Mouse (Mus musculus): ENCODE measurements around the gene Atp5f1. TPM values are rescaled to one million over a fixed set of nuclear protein-coding genes. Genes with fewer than 3 reads are reported as not detected.

Gene Atp5f1
- polyA plus RNA-seq, 1 experiment from 2014 or later: 564 TPM

DNA sequence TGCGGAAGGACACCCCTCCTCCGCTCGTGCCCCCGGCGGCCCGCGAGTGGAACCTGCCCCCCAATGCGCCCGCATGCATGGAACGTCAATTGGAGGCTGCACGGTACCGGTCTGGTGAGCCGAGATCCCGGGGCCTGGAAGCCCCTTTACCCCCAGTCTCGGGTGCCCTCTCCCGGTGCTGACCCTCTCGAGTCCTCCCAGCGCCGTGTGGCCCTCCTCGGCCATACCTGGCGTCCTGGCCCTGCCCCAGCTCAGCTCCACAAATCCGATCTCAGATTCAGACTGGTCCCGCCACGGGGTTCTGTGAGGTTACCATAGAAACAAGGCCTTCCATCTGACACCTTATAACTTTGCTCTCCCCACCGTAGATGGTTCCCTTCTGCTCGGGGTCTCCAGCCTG lies 314 bp downstream of the Atp5f1 start:
- H3K36me3 ChIP-seq (ENCODE audit: poor library complexity, severe bottlenecking): peaks cover 49% of the 10 kb centered on the region
- H3K4me1 ChIP-seq: peaks cover 31% of the 10 kb centered on the region
- H3K27ac ChIP-seq: peak overlapping the region; percentile 68
- no peak; the same call in none of the 2 replicates for ATAC-seq
- H3K4me3 ChIP-seq: peak overlapping the region; percentile 91
- peak overlapping the region; percentile 86 for H3K4me2 ChIP-seq
- H3K9ac ChIP-seq: peak overlapping the region; percentile 95
- under 1% methylated on average over 26 of the region's 26 CpGs for WGBS
- H3K27me3 ChIP-seq: no peaks in the 10 kb centered on the region
- no peaks in the 10 kb centered on the region for H3K9me3 ChIP-seq (replicated peaks)

DNA sequence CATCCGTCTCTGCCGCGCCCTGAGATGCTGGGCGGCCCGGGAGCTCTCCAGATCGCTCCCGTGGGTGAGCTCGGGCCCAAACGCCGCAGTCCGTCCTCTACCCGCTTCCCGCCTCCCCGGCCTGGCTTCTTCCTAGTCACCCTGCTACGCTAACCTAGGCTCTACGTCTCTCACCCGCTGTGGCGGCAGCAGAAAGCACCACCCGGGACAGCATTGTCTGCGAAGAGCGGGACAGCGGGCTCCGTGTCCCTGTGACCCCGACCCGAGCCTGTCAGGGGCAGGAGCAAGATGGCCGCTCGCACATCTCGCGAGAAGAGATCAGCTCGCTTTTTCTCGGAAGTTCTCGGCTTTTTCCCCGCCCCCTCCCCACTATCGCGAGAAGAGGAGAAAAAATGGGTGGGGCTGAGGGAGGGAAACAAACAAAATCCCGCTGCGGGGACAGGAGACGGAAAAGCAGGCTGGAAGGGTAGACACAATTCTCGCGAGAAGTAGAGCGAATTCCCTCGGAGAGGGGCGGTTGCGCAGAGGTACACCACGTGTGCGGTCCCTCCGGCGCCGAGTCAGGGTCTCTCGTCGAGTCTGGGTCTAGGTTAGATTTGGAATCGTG lies 822 bp downstream of the Atp5f1 start, which contains the start of gene Wdr77:
Gene Wdr77 (plus strand): TSS at position 396 of the 607 bp plus-strand sequence.
- peak; percentile 98 for ATAC-seq
- WGBS: under 1% methylated on average over 52 of the region's 52 CpGs

DNA sequence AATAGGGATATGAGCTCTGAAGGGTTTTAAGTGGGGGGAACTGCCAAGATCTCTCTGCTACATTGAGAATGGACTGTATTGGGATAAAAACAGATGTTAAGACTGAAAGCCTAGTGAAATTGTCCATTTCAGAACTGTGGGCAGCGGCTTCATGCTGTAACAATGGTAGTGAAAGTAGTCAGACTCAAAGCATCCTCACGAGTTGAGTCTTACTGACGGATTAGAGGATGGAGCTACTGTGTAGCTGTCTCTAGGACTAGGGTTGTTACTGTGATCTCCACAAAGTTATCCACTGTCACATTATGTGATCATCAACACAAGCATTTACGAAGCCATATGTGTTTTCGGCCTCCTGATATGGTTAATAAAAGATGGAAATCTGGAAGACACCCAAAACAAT lies 1.7 kb downstream of the Atp5f1 start:
- Histone ChIP-seq H3K9me3 (replicated peaks) (no peaks in the 10 kb centered on the region), H3K9ac (peak overlapping the region; percentile 93), H3K4me1 (peaks cover 31% of the 10 kb centered on the region), H3K4me3 (peak overlapping the region; percentile 91), H3K27ac (no peak overlapping the region), H3K27me3 (no peaks in the 10 kb centered on the region), H3K4me2 (peak overlapping the region; percentile 70), H3K36me3 (ENCODE audit: poor library complexity, severe bottlenecking) (peaks cover 47% of the 10 kb centered on the region)
- 41% methylated on average over 5 of the region's 5 CpGs for WGBS
- ATAC-seq: no peak

More for the DNA sequence above, 822 bp downstream of the Atp5f1 start, which contains the start of gene Wdr77:
- H3K4me2 ChIP-seq: peak within 1 kb of the TSS; percentile 86
- H3K9me3 ChIP-seq (replicated peaks): no peaks in the 10 kb centered on the region
- peak within 1 kb of the TSS; percentile 91 for H3K4me3 ChIP-seq
- peaks cover 31% of the 10 kb centered on the region for H3K4me1 ChIP-seq
- H3K36me3 ChIP-seq (ENCODE audit: poor library complexity, severe bottlenecking): peaks cover 48% of the 10 kb centered on the region
- peak within 1 kb of the TSS; percentile 87 for H3K27ac ChIP-seq
- no peaks in the 10 kb centered on the region for H3K27me3 ChIP-seq
- peak within 1 kb of the TSS; percentile 95 for H3K9ac ChIP-seq

DNA sequence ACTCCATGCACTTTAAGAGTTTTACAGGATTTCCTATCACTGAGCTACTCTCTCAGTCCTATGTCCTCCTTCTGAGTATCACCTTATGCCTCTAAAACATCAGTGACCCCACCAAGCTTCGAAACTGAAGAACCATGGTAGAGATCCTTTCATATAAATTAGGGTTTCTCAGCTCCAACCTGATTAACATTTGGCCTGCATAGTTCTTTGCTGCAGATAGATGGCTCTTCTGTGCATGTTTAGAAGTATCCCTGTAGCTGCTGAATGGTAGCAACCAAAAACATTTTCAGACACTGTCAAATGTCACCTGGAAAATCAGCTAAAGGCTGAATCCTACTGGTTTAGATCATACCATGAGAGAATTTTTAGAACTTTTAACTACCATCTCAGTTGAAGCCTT lies 2.7 kb downstream of the Atp5f1 start:
- H3K9me3 ChIP-seq (replicated peaks): no peaks in the 10 kb centered on the region
- no peak for ATAC-seq
- H3K4me1 ChIP-seq: peaks cover 31% of the 10 kb centered on the region
- WGBS: 88% methylated on average over 1 of the region's 1 CpGs
- peaks cover 47% of the 10 kb centered on the region for H3K36me3 ChIP-seq (ENCODE audit: poor library complexity, severe bottlenecking)
- no peak overlapping the region for H3K27ac ChIP-seq
- 0 out of 2 replicates have a peak overlapping the region, but pooled peaks have one; percentile 91 for H3K4me3 ChIP-seq
- H3K27me3 ChIP-seq: no peaks in the 10 kb centered on the region
- peak overlapping the region; percentile 28 for H3K4me2 ChIP-seq
- peak overlapping the region; percentile 93; the same call in 1 of the 2 replicates for H3K9ac ChIP-seq

DNA sequence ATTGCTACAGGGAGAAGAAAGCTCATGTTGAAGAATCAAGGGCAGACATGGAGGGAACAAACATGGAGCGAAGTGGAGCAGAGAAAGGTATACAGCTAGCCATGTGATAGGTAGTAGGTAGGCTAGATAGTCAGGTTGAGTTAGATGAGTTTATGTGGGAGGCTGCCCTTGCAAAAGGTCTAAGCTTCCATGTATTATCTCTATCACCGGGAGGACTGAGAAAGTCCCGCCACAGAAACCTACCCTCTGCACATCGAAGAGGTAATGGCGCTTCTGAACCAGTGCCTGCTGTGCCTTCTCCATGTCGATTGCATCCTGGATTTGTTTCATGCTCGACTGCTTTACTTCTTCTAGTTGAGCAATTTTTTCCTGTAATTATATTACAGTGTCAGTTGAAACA lies 8.6 kb downstream of the Atp5f1 start:
- no peak overlapping the region for H3K27ac ChIP-seq
- 92% methylated on average over 7 of the region's 7 CpGs for WGBS
- no peaks in the 10 kb centered on the region for H3K27me3 ChIP-seq
- no peak overlapping the region for H3K9ac ChIP-seq
- peaks cover 78% of the 10 kb centered on the region for H3K36me3 ChIP-seq (ENCODE audit: poor library complexity, severe bottlenecking)
- H3K9me3 ChIP-seq (replicated peaks): no peaks in the 10 kb centered on the region
- no peaks in the 10 kb centered on the region for H3K4me1 ChIP-seq
- ATAC-seq: no peak
- no peak overlapping the region for H3K4me3 ChIP-seq
- H3K4me2 ChIP-seq: no peak overlapping the region

DNA sequence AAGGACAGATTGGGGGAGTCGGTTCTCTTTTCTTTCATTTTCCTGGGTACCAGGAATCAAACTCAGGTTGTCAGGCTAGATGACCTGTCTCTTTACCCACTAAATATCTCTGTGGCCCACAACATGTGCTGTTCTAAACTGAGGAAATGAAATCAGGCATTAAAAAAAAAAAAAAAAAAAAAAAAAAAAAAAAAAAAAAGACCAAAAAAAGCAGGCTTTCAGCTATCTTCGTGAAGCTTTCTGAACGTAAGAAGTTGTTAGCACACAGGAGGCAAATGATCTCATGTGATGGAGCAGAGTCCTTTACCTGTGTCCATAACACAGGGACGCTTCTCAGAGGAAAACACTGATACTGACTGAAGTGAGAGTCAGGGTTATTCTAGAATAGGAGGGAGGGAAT lies 23.8 kb downstream of the Atp5f1 start:
- Histone ChIP-seq H3K4me3 (no peak overlapping the region), H3K9me3 (replicated peaks) (no peaks in the 10 kb centered on the region), H3K36me3 (ENCODE audit: poor library complexity, severe bottlenecking) (peaks cover 27% of the 10 kb centered on the region), H3K4me1 (no peaks in the 10 kb centered on the region), H3K4me2 (no peak overlapping the region), H3K27me3 (no peaks in the 10 kb centered on the region), H3K27ac (no peak overlapping the region), H3K9ac (no peak overlapping the region)
- ATAC-seq: no peak
- 96% methylated on average over 4 of the region's 4 CpGs for WGBS

DNA sequence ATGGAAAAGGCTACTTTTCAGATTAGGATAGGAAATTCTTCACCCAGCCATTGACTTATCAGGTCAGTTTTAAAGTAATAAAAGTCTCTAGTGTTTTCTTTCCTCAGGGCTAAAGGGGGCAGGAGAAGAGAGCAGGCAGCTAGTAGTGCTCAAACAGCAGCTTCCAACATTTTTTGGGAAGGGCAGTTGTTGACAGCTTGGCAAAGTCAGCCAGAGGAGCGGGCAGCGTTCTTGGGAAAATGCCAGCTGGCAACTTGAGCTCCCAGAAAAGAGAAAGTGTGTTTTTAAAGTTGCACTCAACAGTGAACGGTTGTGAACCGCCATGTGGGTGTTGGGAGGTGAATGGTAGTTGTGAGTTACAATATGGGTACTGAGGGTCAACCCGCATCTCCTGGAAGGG lies 24.9 kb downstream of the Atp5f1 start:
- Histone ChIP-seq H3K36me3 (ENCODE audit: poor library complexity, severe bottlenecking) (peaks cover 16% of the 10 kb centered on the region), H3K9me3 (replicated peaks) (no peaks in the 10 kb centered on the region), H3K4me3 (no peak overlapping the region), H3K27ac (no peak overlapping the region), H3K4me2 (no peak overlapping the region), H3K9ac (no peak overlapping the region), H3K4me1 (no peaks in the 10 kb centered on the region), H3K27me3 (no peaks in the 10 kb centered on the region)
- 80% methylated on average over 5 of the region's 5 CpGs for WGBS
- ATAC-seq: no peak

DNA sequence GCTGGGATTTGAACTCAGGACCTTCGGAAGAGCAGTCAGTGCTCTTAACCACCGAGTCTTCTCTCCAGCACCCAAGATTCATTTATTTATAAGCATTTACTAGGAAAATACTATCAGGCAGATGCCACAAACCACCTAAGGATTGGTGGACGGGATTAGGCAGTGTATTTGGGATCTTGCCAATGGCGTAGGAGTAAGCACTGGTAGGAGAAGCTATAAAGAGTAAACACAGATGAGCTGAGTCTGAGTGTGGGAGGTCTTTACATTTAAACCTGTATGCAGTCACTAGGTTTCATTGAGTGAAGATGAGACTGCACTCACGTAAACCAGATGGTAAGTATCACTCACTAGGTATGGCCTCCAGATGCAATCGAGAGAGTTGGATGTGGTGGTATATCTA lies 26.0 kb downstream of the Atp5f1 start:
- no peak overlapping the region for H3K9ac ChIP-seq
- no peaks in the 10 kb centered on the region for H3K4me1 ChIP-seq
- no peaks in the 10 kb centered on the region for H3K27me3 ChIP-seq
- WGBS: 92% methylated on average over 6 of the region's 6 CpGs
- H3K27ac ChIP-seq: no peak overlapping the region
- ATAC-seq: no peak
- no peak overlapping the region for H3K4me2 ChIP-seq
- H3K4me3 ChIP-seq: no peak overlapping the region
- H3K9me3 ChIP-seq (replicated peaks): no peaks in the 10 kb centered on the region
- peaks cover 11% of the 10 kb centered on the region for H3K36me3 ChIP-seq (ENCODE audit: poor library complexity, severe bottlenecking)

DNA sequence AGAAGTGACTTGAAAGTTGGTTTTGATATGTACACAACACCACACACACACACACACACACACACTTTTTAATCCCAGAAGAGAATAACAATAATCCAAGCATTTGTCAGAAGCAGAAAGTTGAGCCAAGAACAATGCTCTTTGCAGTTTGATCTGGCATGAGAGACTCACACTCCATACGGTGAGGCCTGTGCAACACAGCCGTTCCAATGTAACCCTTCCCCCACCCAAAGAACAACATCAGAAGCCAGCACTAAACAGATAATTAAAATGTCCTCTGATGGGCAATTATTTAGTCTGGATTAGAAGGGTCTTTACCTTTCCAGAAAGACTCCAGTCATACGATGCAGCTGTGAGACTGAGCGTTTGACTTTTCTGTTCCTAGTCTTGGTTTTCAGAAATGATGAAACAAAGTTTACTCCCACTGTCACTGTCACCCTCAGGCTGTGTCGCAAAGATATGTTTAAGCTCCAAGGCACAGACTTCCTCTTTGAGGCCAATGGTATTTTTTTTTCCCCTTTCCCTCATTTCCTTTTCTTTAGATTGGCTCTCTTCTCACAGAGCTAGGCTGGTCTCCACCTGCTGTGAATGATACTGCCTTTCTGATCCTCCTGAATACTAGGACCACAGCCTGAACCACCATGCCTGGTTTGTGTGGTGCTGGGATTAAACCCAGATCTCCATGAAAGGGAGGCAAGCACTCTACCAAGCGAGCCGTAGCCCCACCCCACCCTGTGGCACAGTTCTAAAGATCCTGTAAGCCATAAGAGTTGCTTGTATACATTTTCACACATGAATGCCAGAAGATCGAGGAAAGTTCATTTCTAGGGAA lies 27.4 kb downstream of the Atp5f1 start, which contains the start of gene I830077J02Rik:
Gene I830077J02Rik (minus strand): TSS at position 425 of the 832 bp plus-strand sequence.
- no peak within 1 kb of the TSS for H3K4me2 ChIP-seq
- no peak within 1 kb of the TSS for H3K9ac ChIP-seq
- no peaks in the 10 kb centered on the region for H3K4me1 ChIP-seq
- H3K4me3 ChIP-seq: no peak within 1 kb of the TSS
- no peaks in the 10 kb centered on the region for H3K9me3 ChIP-seq (replicated peaks)
- no peak for ATAC-seq
- H3K27ac ChIP-seq: no peak within 1 kb of the TSS
- WGBS: 86% methylated on average over 8 of the region's 8 CpGs
- H3K27me3 ChIP-seq: no peaks in the 10 kb centered on the region
- peaks cover 6% of the 10 kb centered on the region for H3K36me3 ChIP-seq (ENCODE audit: poor library complexity, severe bottlenecking)

DNA sequence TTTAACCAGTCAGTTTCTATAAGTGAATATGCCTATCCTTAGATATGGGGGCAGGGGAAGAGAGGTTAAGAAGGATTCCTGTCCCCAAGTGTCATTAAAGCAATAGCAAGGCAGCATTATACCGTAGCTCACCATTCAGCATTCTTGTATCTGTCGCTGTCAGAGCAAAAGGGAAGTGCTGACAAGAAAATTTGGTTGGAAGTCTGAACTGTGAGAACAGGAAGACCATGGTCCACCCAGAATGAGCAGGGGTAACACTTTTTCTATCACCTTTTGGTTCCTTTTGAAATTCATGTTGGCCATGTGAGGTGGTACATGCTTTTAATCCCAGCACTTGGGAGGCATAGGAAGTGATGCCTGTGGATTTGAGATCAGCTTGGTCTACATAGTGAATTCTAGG lies 28.8 kb downstream of the Atp5f1 start:
- no peak overlapping the region for H3K27ac ChIP-seq
- H3K4me3 ChIP-seq: no peak overlapping the region
- H3K27me3 ChIP-seq: no peaks in the 10 kb centered on the region
- no peaks in the 10 kb centered on the region for H3K9me3 ChIP-seq (replicated peaks)
- H3K9ac ChIP-seq: no peak overlapping the region
- WGBS: 97% methylated on average over 2 of the region's 2 CpGs
- no peaks in the 10 kb centered on the region for H3K4me1 ChIP-seq
- no peak for ATAC-seq
- no peaks in the 10 kb centered on the region for H3K36me3 ChIP-seq (ENCODE audit: poor library complexity, severe bottlenecking)
- no peak overlapping the region for H3K4me2 ChIP-seq

DNA sequence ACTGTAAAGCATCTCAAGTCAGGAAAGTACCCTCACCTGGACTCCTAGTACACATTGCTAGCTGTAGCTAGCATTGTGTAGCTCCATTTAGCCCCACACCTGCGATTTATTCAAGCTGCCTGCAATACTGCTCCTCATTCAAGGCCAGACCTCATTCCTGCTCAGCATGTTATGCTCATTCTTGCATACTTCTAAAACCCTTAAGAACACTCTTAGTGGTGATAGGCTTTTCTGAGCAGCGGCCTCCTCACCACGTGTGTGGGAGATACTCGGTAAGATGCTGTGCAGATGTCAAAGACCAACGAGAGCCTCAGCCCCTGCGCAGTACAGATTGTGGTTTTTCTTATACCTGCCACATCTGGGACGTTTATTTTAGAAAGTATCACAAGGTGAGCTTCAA lies 30.1 kb downstream of the Atp5f1 start:
- Histone ChIP-seq H3K36me3 (ENCODE audit: poor library complexity, severe bottlenecking) (no peaks in the 10 kb centered on the region), H3K4me3 (no peak overlapping the region), H3K9me3 (replicated peaks) (no peaks in the 10 kb centered on the region), H3K9ac (no peak overlapping the region), H3K4me2 (no peak overlapping the region), H3K4me1 (no peaks in the 10 kb centered on the region), H3K27ac (no peak overlapping the region), H3K27me3 (no peaks in the 10 kb centered on the region)
- 87% methylated on average over 7 of the region's 7 CpGs for WGBS
- ATAC-seq: no peak

DNA sequence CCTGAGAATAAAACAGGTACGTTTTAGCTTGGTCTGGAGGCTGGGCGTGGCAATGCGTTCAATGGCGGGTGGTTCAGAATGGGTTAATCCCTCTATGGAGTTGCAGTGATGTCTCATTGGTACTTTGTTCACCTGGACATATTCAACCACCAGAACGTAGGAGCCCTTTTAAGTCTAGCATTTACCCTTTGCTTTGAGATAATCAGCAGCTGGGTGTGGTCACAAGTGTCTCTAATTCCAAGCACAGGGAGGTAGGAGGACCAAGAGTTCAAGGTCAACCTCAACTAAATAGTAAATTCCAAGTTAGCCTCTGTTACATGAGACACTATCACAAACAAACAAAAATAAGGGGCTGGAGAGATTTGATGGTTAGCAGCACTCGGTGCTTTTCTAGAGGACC lies 31.1 kb downstream of the Atp5f1 start:
- no peaks in the 10 kb centered on the region for H3K4me1 ChIP-seq
- no peaks in the 10 kb centered on the region for H3K9me3 ChIP-seq (replicated peaks)
- H3K9ac ChIP-seq: no peak overlapping the region
- H3K4me3 ChIP-seq: no peak overlapping the region
- ATAC-seq: no peak
- no peaks in the 10 kb centered on the region for H3K27me3 ChIP-seq
- H3K27ac ChIP-seq: no peak overlapping the region
- H3K4me2 ChIP-seq: no peak overlapping the region
- no peaks in the 10 kb centered on the region for H3K36me3 ChIP-seq (ENCODE audit: poor library complexity, severe bottlenecking)
- WGBS: 88% methylated on average over 6 of the region's 6 CpGs

Data from forebrain, embryonic 13.5 days (tissue).